Mouse (Mus musculus) layer of hippocampus, postnatal 25 days (tissue): ENCODE data around the gene Pitx2. TPM values are rescaled to one million over a fixed set of nuclear protein-coding genes. Genes with fewer than 3 reads are reported as not detected.

Source experiments
- DNase-seq, 2 experiments: peaks; one replicate each; pipeline ENCODE4 v3.0.0; 2022; ENCODE audit warnings: mixed read lengths in 2 of 2, low spot score in 1 of 2; ENCODE audit errors: extremely low spot score in 1 of 2
- total RNA-seq, 2 experiments: library from RNA; stranded (reverse); gene quantifications; 2 replicates each; pipeline ENCODE4 v1.2.3; 2021

The Pitx2 gene
- total RNA-seq, 2 experiments from 2014 or later, result not detected

- DNase-seq, result no peak
Measured at GRCm38 (mm10) chr3:129215751-129216331, 16.2 kb downstream of the Pitx2 start.

GRCm38 (mm10) chr3:129216491-129216890 lies 16.8 kb downstream of the Pitx2 start:
- no peak for DNase-seq

GRCm38 (mm10) chr3:129216911-129217561 lies 17.4 kb downstream of the Pitx2 start:
- no peak for DNase-seq

GRCm38 (mm10) chr3:129217862-129218370 lies 18.2 kb downstream of the Pitx2 start:
- no peak for DNase-seq

- DNase-seq, result no peak
Measured at GRCm38 (mm10) chr3:129218371-129218921, 18.8 kb downstream of the Pitx2 start.

- no peak for DNase-seq
Measured at GRCm38 (mm10) chr3:129220086-129220670, 20.5 kb downstream of the Pitx2 start.

GRCm38 (mm10) chr3:129220681-129221379 lies 21.2 kb downstream of the Pitx2 start:
- no peak for DNase-seq

- no peak for DNase-seq
Measured at GRCm38 (mm10) chr3:129221380-129222260, 21.9 kb downstream of the Pitx2 start.

GRCm38 (mm10) chr3:129222448-129223290 lies 23.0 kb downstream of the Pitx2 start:
- DNase-seq, result no peak

- DNase-seq, result no peak
Measured at GRCm38 (mm10) chr3:129223401-129223800, 23.7 kb downstream of the Pitx2 start.

- no peak for DNase-seq
Measured at GRCm38 (mm10) chr3:129223964-129224805, 24.5 kb downstream of the Pitx2 start.

- DNase-seq, result no peak
Measured at GRCm38 (mm10) chr3:129224806-129225576, 25.3 kb downstream of the Pitx2 start.

GRCm38 (mm10) chr3:129225577-129226289 lies 26.1 kb downstream of the Pitx2 start:
- DNase-seq, result no peak

GRCm38 (mm10) chr3:129226681-129227080 lies 27.0 kb downstream of the Pitx2 start:
- no peak for DNase-seq

GRCm38 (mm10) chr3:129227331-129227730 lies 27.7 kb downstream of the Pitx2 start:
- no peak for DNase-seq

- no peak for DNase-seq
Measured at GRCm38 (mm10) chr3:129238010-129238409, 38.3 kb downstream of the Pitx2 start.
